Mouse (Mus musculus) heart, embryonic 15.5 days (tissue): ENCODE measurements around the gene Ankrd55. TPM values are rescaled to one million over a fixed set of nuclear protein-coding genes. Genes with fewer than 3 reads are reported as not detected.

Experiments used
- ATAC-seq: fragments of 200-750 bp; cut with Nextera tagmentation; replicated peaks from 2 replicates; pipeline ENCODE4 v1.8.0; 2017; ENCODE audit warnings: low read depth, moderate TSS enrichment; ENCODE audit not compliant: insufficient number of reproducible peaks, insufficient read depth, low FRiP score
- H3K27ac ChIP-seq: fragments of 300-500 bp; sonication (generic); 2 replicates; pipeline ENCODE4 v1.5.1; 2015; ENCODE audit warnings: mild to moderate bottlenecking, inconsistent platforms
- H3K27me3 ChIP-seq: fragments of 300-500 bp; sonication (generic); 2 replicates; pipeline ENCODE4 v1.6.1; 2015; ENCODE audit warnings: inconsistent platforms
- H3K36me3 ChIP-seq: fragments of 300-500 bp; sonication (generic); 2 replicates; pipeline ENCODE4 v1.6.1; 2015; ENCODE audit warnings: mild to moderate bottlenecking, inconsistent platforms
- H3K4me1 ChIP-seq: fragments of 300-500 bp; sonication (generic); replicated peaks from 2 replicates; pipeline ENCODE4 v1.6.1; 2015; ENCODE audit warnings: inconsistent platforms
- H3K4me2 ChIP-seq: fragments of 300-500 bp; sonication (generic); 2 replicates; pipeline ENCODE4 v1.6.1; 2015; ENCODE audit warnings: inconsistent platforms, mild to moderate bottlenecking, moderate library complexity
- H3K4me3 ChIP-seq: fragments of 300-500 bp; sonication (generic); 2 replicates; pipeline ENCODE4 v1.5.1; 2015; ENCODE audit warnings: mild to moderate bottlenecking, inconsistent platforms
- H3K9ac ChIP-seq: fragments of 300-500 bp; sonication (generic); 2 replicates; pipeline ENCODE4 v1.6.1; 2015; ENCODE audit warnings: mild to moderate bottlenecking, inconsistent platforms
- H3K9me3 ChIP-seq: fragments of 300-500 bp; sonication (generic); replicated peaks from 2 replicates; pipeline ENCODE4 v1.6.1; 2016; ENCODE audit warnings: inconsistent platforms
- WGBS: fragments of 180-500 bp; shearing (Covaris S2); methylation state at CpG from one replicate; pipeline ENCODE4 v1.1.7; 2015; ENCODE audit warnings: mixed read lengths; 5-methylcytosine and 5-hydroxymethylcytosine counted together
- polyA plus RNA-seq: library from polyadenylated mRNA; unstranded; fragments of >200 nt; fragmentation: Nextera tagmentation; extraction: Ambion mirVana; gene quantifications from 2 replicates; pipeline ENCODE4 v1.2.1, GENCODE M21; 2015

Ankrd55 gene
- polyA plus RNA-seq, 1 experiment from 2014 or later, result 0.09 TPM

DNA sequence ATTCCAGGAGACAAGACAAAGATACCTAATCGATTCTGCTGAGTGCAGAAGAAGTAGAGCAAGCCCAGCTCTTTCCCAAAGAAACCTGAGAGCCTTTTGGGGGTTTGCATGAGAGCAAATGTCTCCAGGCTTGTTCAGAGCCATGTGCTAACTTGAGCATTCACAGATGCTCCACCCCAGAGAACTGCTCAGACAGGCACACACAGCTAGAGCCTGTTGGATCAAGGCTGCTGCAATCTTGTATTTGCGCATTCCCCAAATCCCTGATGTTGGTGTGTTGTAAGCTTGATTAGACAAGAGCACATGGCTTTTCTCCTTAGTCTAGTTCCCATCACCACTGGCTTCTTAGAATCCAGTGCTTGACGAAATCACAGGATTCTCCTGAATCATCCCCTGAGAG lies 94.7 kb downstream of the Ankrd55 start:
- H3K9me3 ChIP-seq, result no peaks in the 10 kb centered on the region
- WGBS, result 38% methylated on average over 3 of the region's 3 CpGs
- no peak overlapping the region for H3K4me2 ChIP-seq
- no peaks in the 10 kb centered on the region for H3K36me3 ChIP-seq
- H3K4me1 ChIP-seq, result peaks cover 16% of the 10 kb centered on the region
- H3K4me3 ChIP-seq, result no peak overlapping the region
- no peaks in the 10 kb centered on the region for H3K27me3 ChIP-seq
- peak overlapping the region; percentile 35 for H3K27ac ChIP-seq
- no peak overlapping the region for H3K9ac ChIP-seq
- ATAC-seq, result peak; percentile 62; the same call in 1 of the 2 replicates

GRCm38 (mm10) chr13:112383941-112384659 lies 95.8 kb downstream of the Ankrd55 start:
- 64% methylated on average over 11 of the region's 11 CpGs for WGBS
- H3K4me3 ChIP-seq, result no peak overlapping the region
- ATAC-seq, result no peak
- no peaks in the 10 kb centered on the region for H3K9me3 ChIP-seq
- H3K36me3 ChIP-seq, result no peaks in the 10 kb centered on the region
- H3K27me3 ChIP-seq, result no peaks in the 10 kb centered on the region
- peaks cover 16% of the 10 kb centered on the region for H3K4me1 ChIP-seq
- no peak overlapping the region for H3K9ac ChIP-seq
- H3K27ac ChIP-seq, result 0 out of 2 replicates have a peak overlapping the region, but pooled peaks have one; percentile 12
- no peak overlapping the region for H3K4me2 ChIP-seq

DNA sequence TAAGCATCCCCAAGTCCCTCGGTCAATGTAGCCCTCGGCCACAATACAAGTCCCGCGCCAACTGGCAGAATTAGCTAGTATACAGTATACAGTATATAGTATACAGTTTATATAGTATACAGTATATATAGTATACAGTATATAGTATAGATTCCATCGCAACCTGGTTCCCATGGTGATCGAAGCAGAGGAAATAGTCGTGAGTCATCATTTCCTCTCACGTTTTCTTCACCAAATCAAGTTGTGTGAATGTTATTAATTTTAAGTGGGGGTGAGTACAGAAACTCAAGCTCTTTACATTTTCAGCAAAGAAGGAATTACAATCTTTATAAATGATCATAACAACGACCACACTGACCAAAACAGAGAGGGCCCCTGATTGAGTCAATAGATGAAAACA lies 96.8 kb downstream of the Ankrd55 start:
- no peak overlapping the region for H3K4me2 ChIP-seq
- no peak overlapping the region for H3K4me3 ChIP-seq
- H3K27ac ChIP-seq, result no peak overlapping the region
- 83% methylated on average over 9 of the region's 9 CpGs for WGBS
- ATAC-seq, result no peak
- no peaks in the 10 kb centered on the region for H3K27me3 ChIP-seq
- no peaks in the 10 kb centered on the region for H3K36me3 ChIP-seq
- H3K4me1 ChIP-seq, result peaks cover 16% of the 10 kb centered on the region
- no peak overlapping the region for H3K9ac ChIP-seq
- no peaks in the 10 kb centered on the region for H3K9me3 ChIP-seq

GRCm38 (mm10) chr13:112386494-112387075 lies 98.3 kb downstream of the Ankrd55 start:
- H3K4me1 ChIP-seq, result peaks cover 16% of the 10 kb centered on the region
- no peak overlapping the region for H3K27ac ChIP-seq
- H3K4me2 ChIP-seq, result no peak overlapping the region
- ATAC-seq, result no peak
- H3K4me3 ChIP-seq, result no peak overlapping the region
- 53% methylated on average over 2 of the region's 2 CpGs for WGBS
- H3K9ac ChIP-seq, result no peak overlapping the region
- no peaks in the 10 kb centered on the region for H3K36me3 ChIP-seq
- H3K27me3 ChIP-seq, result no peaks in the 10 kb centered on the region
- H3K9me3 ChIP-seq, result no peaks in the 10 kb centered on the region

DNA sequence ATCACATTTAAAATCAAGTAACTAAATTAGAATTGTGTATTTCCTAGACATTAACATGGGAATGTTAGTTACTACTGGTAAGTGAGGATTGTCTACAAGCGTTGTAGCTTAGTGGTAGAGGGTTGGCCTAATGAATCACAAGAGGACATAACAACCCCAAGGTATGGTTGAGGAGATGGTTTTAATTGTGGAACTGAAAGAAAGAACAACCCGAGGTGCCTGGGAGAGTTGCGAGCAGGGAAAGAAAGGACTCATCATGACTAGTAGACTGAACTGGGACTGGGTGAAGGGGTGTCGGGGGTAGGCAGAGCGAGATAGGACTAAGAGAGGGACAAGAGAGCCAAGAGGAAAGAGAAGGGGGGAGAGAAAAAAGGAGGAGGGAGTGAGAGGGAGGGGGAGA lies 99.0 kb downstream of the Ankrd55 start:
- Histone ChIP-seq H3K9ac (no peak overlapping the region), H3K4me3 (no peak overlapping the region)

GRCm38 (mm10) chr13:112388176-112388575 lies 99.9 kb downstream of the Ankrd55 start:
- Histone ChIP-seq H3K4me2 (no peak overlapping the region), H3K9me3 (no peaks in the 10 kb centered on the region), H3K27ac (no peak overlapping the region), H3K36me3 (no peaks in the 10 kb centered on the region), H3K9ac (no peak overlapping the region), H3K4me1 (peaks cover 9% of the 10 kb centered on the region), H3K4me3 (no peak overlapping the region), H3K27me3 (no peaks in the 10 kb centered on the region)
- ATAC-seq, result no peak
- WGBS, result 79% methylated on average over 3 of the region's 3 CpGs

More for the DNA sequence above, 99.0 kb downstream of the Ankrd55 start:
- no peaks in the 10 kb centered on the region for H3K36me3 ChIP-seq
- WGBS, result 84% methylated on average over 5 of the region's 5 CpGs
- H3K4me2 ChIP-seq, result no peak overlapping the region
- no peaks in the 10 kb centered on the region for H3K27me3 ChIP-seq
- H3K4me1 ChIP-seq, result peaks cover 16% of the 10 kb centered on the region
- no peaks in the 10 kb centered on the region for H3K9me3 ChIP-seq
- H3K27ac ChIP-seq, result no peak overlapping the region
- no peak for ATAC-seq

- Histone ChIP-seq H3K4me1 (no peaks in the 10 kb centered on the region), H3K4me3 (no peak overlapping the region), H3K27me3 (no peaks in the 10 kb centered on the region), H3K9ac (no peak overlapping the region), H3K9me3 (no peaks in the 10 kb centered on the region), H3K4me2 (no peak overlapping the region), H3K27ac (no peak overlapping the region), H3K36me3 (no peaks in the 10 kb centered on the region)
- no peak for ATAC-seq
- WGBS, result 77% methylated on average over 1 of the region's 1 CpGs
These were observed 102.0 kb downstream of the Ankrd55 start for GRCm38 (mm10) chr13:112390206-112390605.

GRCm38 (mm10) chr13:112391354-112391753 lies 103.1 kb downstream of the Ankrd55 start:
- no peak overlapping the region for H3K4me2 ChIP-seq
- H3K27me3 ChIP-seq, result no peaks in the 10 kb centered on the region
- no peak overlapping the region for H3K4me3 ChIP-seq
- 0 out of 2 replicates have a peak, but pooled peaks cover 3% of the 10 kb centered on the region for H3K4me1 ChIP-seq
- ATAC-seq, result no peak
- no peak overlapping the region for H3K9ac ChIP-seq
- WGBS, result 67% methylated on average over 3 of the region's 3 CpGs
- H3K36me3 ChIP-seq, result no peaks in the 10 kb centered on the region
- no peak overlapping the region for H3K27ac ChIP-seq
- H3K9me3 ChIP-seq, result no peaks in the 10 kb centered on the region

GRCm38 (mm10) chr13:112393356-112393755 lies 105.1 kb downstream of the Ankrd55 start:
- no peak overlapping the region for H3K27ac ChIP-seq
- 93% methylated on average over 2 of the region's 2 CpGs for WGBS
- no peak overlapping the region for H3K9ac ChIP-seq
- no peaks in the 10 kb centered on the region for H3K27me3 ChIP-seq
- H3K9me3 ChIP-seq, result no peaks in the 10 kb centered on the region
- H3K36me3 ChIP-seq, result no peaks in the 10 kb centered on the region
- no peak overlapping the region for H3K4me2 ChIP-seq
- 0 out of 2 replicates have a peak, but pooled peaks cover 5% of the 10 kb centered on the region for H3K4me1 ChIP-seq
- no peak for ATAC-seq
- no peak overlapping the region for H3K4me3 ChIP-seq

DNA sequence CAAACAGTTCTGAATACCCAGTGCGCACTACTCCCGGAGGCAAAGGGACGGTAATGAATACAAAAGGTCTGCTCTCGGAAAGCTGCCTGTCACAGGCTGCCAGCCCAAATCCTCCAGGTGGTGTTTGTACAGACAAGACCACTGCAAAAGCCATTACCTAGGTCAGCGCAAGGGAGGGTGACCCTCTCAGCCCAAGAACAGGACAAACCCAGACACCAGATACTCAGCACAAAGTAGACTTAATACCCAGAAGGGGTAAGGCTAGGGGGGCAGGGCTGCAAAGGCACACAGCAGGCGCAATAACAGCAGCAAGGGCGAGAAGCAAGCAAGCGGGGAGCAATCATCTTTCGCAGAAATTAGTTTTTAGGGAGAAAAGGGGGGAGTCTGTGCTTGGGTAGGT lies 106.0 kb downstream of the Ankrd55 start:
- Histone ChIP-seq H3K27ac (no peak overlapping the region), H3K9me3 (no peaks in the 10 kb centered on the region), H3K36me3 (no peaks in the 10 kb centered on the region), H3K4me3 (no peak overlapping the region), H3K27me3 (no peaks in the 10 kb centered on the region), H3K4me1 (0 out of 2 replicates have a peak, but pooled peaks cover 5% of the 10 kb centered on the region), H3K4me2 (no peak overlapping the region), H3K9ac (no peak overlapping the region)
- 89% methylated on average over 9 of the region's 9 CpGs for WGBS
- no peak for ATAC-seq

- ATAC-seq, result no peak
- H3K9ac ChIP-seq, result no peak overlapping the region
- H3K27ac ChIP-seq, result peak overlapping the region; percentile 29; the same call in 1 of the 2 replicates
- H3K27me3 ChIP-seq, result no peaks in the 10 kb centered on the region
- no peaks in the 10 kb centered on the region for H3K36me3 ChIP-seq
- no peak overlapping the region for H3K4me2 ChIP-seq
- no peaks in the 10 kb centered on the region for H3K9me3 ChIP-seq
- H3K4me3 ChIP-seq, result no peak overlapping the region
- H3K4me1 ChIP-seq, result no peaks in the 10 kb centered on the region
- 72% methylated on average over 3 of the region's 3 CpGs for whole genome bisulfite sequencing
These were observed 116.5 kb downstream of the Ankrd55 start for GRCm38 (mm10) chr13:112404723-112405122.

GRCm38 (mm10) chr13:112405184-112405583 lies 116.9 kb downstream of the Ankrd55 start:
- H3K4me3 ChIP-seq, result no peak overlapping the region
- no peaks in the 10 kb centered on the region for H3K4me1 ChIP-seq
- H3K9me3 ChIP-seq, result no peaks in the 10 kb centered on the region
- H3K36me3 ChIP-seq, result no peaks in the 10 kb centered on the region
- 59% methylated on average over 1 of the region's 1 CpGs for WGBS
- no peak overlapping the region for H3K9ac ChIP-seq
- no peaks in the 10 kb centered on the region for H3K27me3 ChIP-seq
- 0 out of 2 replicates have a peak overlapping the region, but pooled peaks have one; percentile 45 for H3K27ac ChIP-seq
- no peak for ATAC-seq
- H3K4me2 ChIP-seq, result no peak overlapping the region
